Mouse (Mus musculus) adrenal gland, postnatal 0 days (tissue): ENCODE results near the gene Myoz2. TPM values are rescaled to one million over a fixed set of nuclear protein-coding genes. Genes with fewer than 3 reads are reported as not detected.

Experiments used
- microRNA-seq: library from miRNA; unstranded; fragments of <30 nt; microRNA quantifications from one replicate; pipeline ENCODE4, GENCODE M21; 2016; ENCODE audit warnings: borderline replicate concordance; ENCODE audit not compliant: insufficient number of aligned reads
- polyA plus RNA-seq: library from polyadenylated mRNA; unstranded; fragments of >200 nt; fragmentation: Nextera tagmentation; extraction: Ambion mirVana; gene quantifications from 2 replicates; pipeline ENCODE4 v1.2.1, GENCODE M21; 2015

Myoz2 gene
- polyA plus RNA-seq = 2.1 and 3.1 TPM in 2 replicates

GRCm38 (mm10) chr3:123034752-123035151, at the start of gene Myoz2:
TSS of gene Myoz2 (minus strand) at chr3:123035015.

GRCm38 (mm10) chr3:122984249-122985182, 50.3 kb downstream of the Myoz2 start, which contains the start of gene Usp53:
TSS of gene Usp53 (minus strand) at chr3:122984510.

Small RNAs within 50 kb of the gene (microRNA-seq; reads per million reads assigned to microRNA genes)
- gene Gm22066 = not detected

Other genes starting within 250 kb of the Myoz2 start
- 3.3 and 38.1 TPM in 2 replicates for gene Fabp2, start 139.9 kb downstream of the Myoz2 start, polyA plus RNA-seq
- not detected in 2 replicates for gene Gm10959, start 115.7 kb downstream of the Myoz2 start, polyA plus RNA-seq
- 262 and 381 TPM in 2 replicates for gene 1810037I17Rik, start 110.8 kb downstream of the Myoz2 start, polyA plus RNA-seq
- 7.8 and 15.1 TPM in 2 replicates for gene Usp53, start 50.5 kb downstream of the Myoz2 start, polyA plus RNA-seq
- gene Synpo2, start 201.1 kb upstream of the Myoz2 start, polyA plus RNA-seq = 1.6 and 1.8 TPM in 2 replicates
- gene Sec24d, start 232.4 kb upstream of the Myoz2 start, polyA plus RNA-seq = 46.1 and 64.3 TPM in 2 replicates